Mouse (Mus musculus) stomach, embryonic 16.5 days (tissue): ENCODE data around the gene Fip1l1. TPM values are rescaled to one million over a fixed set of nuclear protein-coding genes. Genes with fewer than 3 reads are reported as not detected.

ENCODE experiments used
- ATAC-seq: fragments of 200-750 bp; cut with Nextera tagmentation; 2 replicates; pipeline ENCODE4 v1.8.0; 2017; ENCODE audit warnings: moderate number of reproducible peaks, moderate TSS enrichment; ENCODE audit not compliant: insufficient read depth, low FRiP score
- H3K27ac ChIP-seq: fragments of 300-500 bp; sonication (generic); 2 replicates; pipeline ENCODE4 v1.5.1; 2014; ENCODE audit warnings: low read length
- H3K27me3 ChIP-seq: fragments of 300-500 bp; sonication (generic); 2 replicates; pipeline ENCODE4 v1.6.1; 2014; ENCODE audit warnings: low read length, control low read depth, mixed read lengths; ENCODE audit not compliant: control insufficient read depth, insufficient read depth
- H3K36me3 ChIP-seq: fragments of 300-500 bp; sonication (generic); 2 replicates; pipeline ENCODE4 v1.6.1; 2014; ENCODE audit warnings: low read length; ENCODE audit not compliant: control insufficient read depth, insufficient read depth
- H3K4me1 ChIP-seq: fragments of 300-500 bp; sonication (generic); 2 replicates; pipeline ENCODE4 v1.6.1; 2014; ENCODE audit warnings: low read length, control low read depth, mixed read lengths; ENCODE audit not compliant: control insufficient read depth, insufficient read depth
- H3K4me2 ChIP-seq: fragments of 300-500 bp; sonication (generic); 2 replicates; pipeline ENCODE4 v1.6.1; 2014; ENCODE audit warnings: low read depth, low read length, mixed read lengths
- H3K4me3 ChIP-seq: fragments of 300-500 bp; sonication (generic); replicated peaks from 2 replicates; pipeline ENCODE4 v1.5.1; 2014; ENCODE audit warnings: mild to moderate bottlenecking, low read length
- H3K9ac ChIP-seq: fragments of 300-500 bp; sonication (generic); 2 replicates; pipeline ENCODE4 v1.6.1; 2014; ENCODE audit warnings: low read length
- H3K9me3 ChIP-seq: fragments of 300-500 bp; sonication (generic); replicated peaks from 2 replicates; pipeline ENCODE4 v1.6.1; 2016; ENCODE audit warnings: low read length, control low read depth; ENCODE audit not compliant: control insufficient read depth
- WGBS: fragments of 180-500 bp; shearing (Covaris S2); extraction: QIAGEN DNeasy Blood & Tissue Kit; methylation state at CpG from one replicate; pipeline ENCODE4 v1.1.7; 2014; 5-methylcytosine and 5-hydroxymethylcytosine counted together
- polyA plus RNA-seq: library from polyadenylated mRNA; unstranded; fragments of >200 nt; fragmentation: Nextera tagmentation; extraction: Ambion mirVana; gene quantifications from 2 replicates; pipeline ENCODE4 v1.2.1, GENCODE M21; 2015

Fip1l1 gene
- polyA plus RNA-seq, 1 experiment from 2014 or later, result 61.8 TPM

GRCm38 (mm10) chr5:74623316-74624000 lies 88.2 kb downstream of the Fip1l1 start:
- H3K36me3 ChIP-seq, result no peaks in the 10 kb centered on the region
- no peaks in the 10 kb centered on the region for H3K9me3 ChIP-seq
- WGBS, result 94% methylated on average over 14 of the region's 14 CpGs
- H3K27ac ChIP-seq, result no peak overlapping the region
- ATAC-seq, result no peak
- H3K4me3 ChIP-seq, result no peak overlapping the region
- no peaks in the 10 kb centered on the region for H3K4me1 ChIP-seq
- H3K9ac ChIP-seq, result no peak overlapping the region
- no peak overlapping the region for H3K4me2 ChIP-seq
- no peaks in the 10 kb centered on the region for H3K27me3 ChIP-seq

- 66% methylated on average over 5 of the region's 5 CpGs for WGBS
- Histone ChIP-seq H3K4me1 (no peaks in the 10 kb centered on the region), H3K9ac (no peak overlapping the region), H3K9me3 (no peaks in the 10 kb centered on the region), H3K27me3 (no peaks in the 10 kb centered on the region), H3K36me3 (no peaks in the 10 kb centered on the region), H3K4me3 (no peak overlapping the region), H3K4me2 (no peak overlapping the region), H3K27ac (no peak overlapping the region)
- no peak for ATAC-seq
Measured at GRCm38 (mm10) chr5:74624385-74624784, 89.1 kb downstream of the Fip1l1 start.

- no peaks in the 10 kb centered on the region for H3K4me1 ChIP-seq
- no peak overlapping the region for H3K4me3 ChIP-seq
- no peak for ATAC-seq
- no peak overlapping the region for H3K27ac ChIP-seq
- no peaks in the 10 kb centered on the region for H3K36me3 ChIP-seq
- H3K27me3 ChIP-seq, result no peaks in the 10 kb centered on the region
- no peak overlapping the region for H3K4me2 ChIP-seq
- H3K9ac ChIP-seq, result no peak overlapping the region
- WGBS, result 90% methylated on average over 12 of the region's 12 CpGs
- H3K9me3 ChIP-seq, result no peaks in the 10 kb centered on the region
Measured at GRCm38 (mm10) chr5:74628001-74628400, 92.8 kb downstream of the Fip1l1 start.

GRCm38 (mm10) chr5:74632369-74633114 lies 97.3 kb downstream of the Fip1l1 start:
- Histone ChIP-seq H3K9me3 (no peaks in the 10 kb centered on the region), H3K4me3 (no peak overlapping the region), H3K27ac (no peak overlapping the region), H3K27me3 (no peaks in the 10 kb centered on the region), H3K4me2 (no peak overlapping the region), H3K9ac (no peak overlapping the region), H3K4me1 (no peaks in the 10 kb centered on the region), H3K36me3 (no peaks in the 10 kb centered on the region)
- ATAC-seq, result no peak
- 55% methylated on average over 17 of the region's 17 CpGs for WGBS

GRCm38 (mm10) chr5:74633453-74633852 lies 98.2 kb downstream of the Fip1l1 start:
- Histone ChIP-seq H3K27me3 (no peaks in the 10 kb centered on the region), H3K4me3 (no peak overlapping the region), H3K27ac (no peak overlapping the region), H3K4me2 (no peak overlapping the region), H3K4me1 (no peaks in the 10 kb centered on the region), H3K36me3 (no peaks in the 10 kb centered on the region), H3K9ac (no peak overlapping the region), H3K9me3 (no peaks in the 10 kb centered on the region)
- no peak for ATAC-seq
- 75% methylated on average over 6 of the region's 6 CpGs for WGBS

- ATAC-seq, result no peak
- Histone ChIP-seq H3K9ac (no peak overlapping the region), H3K4me1 (no peaks in the 10 kb centered on the region), H3K9me3 (no peaks in the 10 kb centered on the region), H3K4me3 (no peak overlapping the region), H3K27me3 (no peaks in the 10 kb centered on the region), H3K27ac (no peak overlapping the region), H3K36me3 (no peaks in the 10 kb centered on the region), H3K4me2 (no peak overlapping the region)
- 52% methylated on average over 3 of the region's 3 CpGs for WGBS
Measured at GRCm38 (mm10) chr5:74634391-74634790, 99.1 kb downstream of the Fip1l1 start.

GRCm38 (mm10) chr5:74639516-74639915 lies 104.3 kb downstream of the Fip1l1 start:
- no peak overlapping the region for H3K9ac ChIP-seq
- WGBS, result 79% methylated on average over 6 of the region's 6 CpGs

GRCm38 (mm10) chr5:74640504-74640903 lies 105.3 kb downstream of the Fip1l1 start:
- H3K36me3 ChIP-seq, result no peaks in the 10 kb centered on the region
- WGBS, result 68% methylated on average over 4 of the region's 4 CpGs
- H3K9ac ChIP-seq, result no peak overlapping the region
- H3K27ac ChIP-seq, result no peak overlapping the region
- H3K4me3 ChIP-seq, result no peak overlapping the region
- ATAC-seq, result no peak
- no peaks in the 10 kb centered on the region for H3K9me3 ChIP-seq
- H3K4me1 ChIP-seq, result no peaks in the 10 kb centered on the region
- H3K27me3 ChIP-seq, result no peaks in the 10 kb centered on the region
- H3K4me2 ChIP-seq, result no peak overlapping the region

More at GRCm38 (mm10) chr5:74639516-74639915, 104.3 kb downstream of the Fip1l1 start:
- H3K36me3 ChIP-seq, result no peaks in the 10 kb centered on the region
- ATAC-seq, result no peak
- no peaks in the 10 kb centered on the region for H3K9me3 ChIP-seq
- no peak overlapping the region for H3K4me3 ChIP-seq
- no peak overlapping the region for H3K27ac ChIP-seq
- H3K4me1 ChIP-seq, result no peaks in the 10 kb centered on the region
- no peak overlapping the region for H3K4me2 ChIP-seq
- H3K27me3 ChIP-seq, result no peaks in the 10 kb centered on the region

GRCm38 (mm10) chr5:74641000-74641399 lies 105.8 kb downstream of the Fip1l1 start:
- no peak overlapping the region for H3K27ac ChIP-seq
- no peaks in the 10 kb centered on the region for H3K27me3 ChIP-seq
- no peak; the same call in 1 of the 2 replicates for ATAC-seq
- H3K36me3 ChIP-seq, result no peaks in the 10 kb centered on the region
- no peak overlapping the region for H3K9ac ChIP-seq
- 57% methylated on average over 6 of the region's 6 CpGs for WGBS
- no peaks in the 10 kb centered on the region for H3K9me3 ChIP-seq
- H3K4me3 ChIP-seq, result no peak overlapping the region
- H3K4me2 ChIP-seq, result no peak overlapping the region
- H3K4me1 ChIP-seq, result no peaks in the 10 kb centered on the region
